Mouse (Mus musculus): ENCODE measurements around the gene Pdzd2. TPM values are rescaled to one million over a fixed set of nuclear protein-coding genes. Genes with fewer than 3 reads are reported as not detected.

Pdzd2 gene
- polyA plus RNA-seq, 1 experiment from 2014 or later, result 14.3 TPM

GRCm38 (mm10) chr15:12384679-12385078, 355.0 kb downstream of the Pdzd2 start:
- H3K9me3 ChIP-seq, result no peaks in the 10 kb centered on the region
- 86% methylated on average over 12 of the region's 13 CpGs for WGBS

GRCm38 (mm10) chr15:12380548-12380947, 359.2 kb downstream of the Pdzd2 start:
- ATAC-seq, result no peak
- Histone ChIP-seq H3K36me3 (no peaks in the 10 kb centered on the region), H3K4me3 (replicated peaks) (no peak overlapping the region), H3K9ac (no peak overlapping the region), H3K27me3 (replicated peaks) (no peaks in the 10 kb centered on the region), H3K4me1 (replicated peaks) (peaks cover 7% of the 10 kb centered on the region), H3K9me3 (no peaks in the 10 kb centered on the region), H3K27ac (no peak overlapping the region), H3K4me2 (replicated peaks) (no peak overlapping the region)
- 54% methylated on average over 5 of the region's 5 CpGs for WGBS

More at GRCm38 (mm10) chr15:12384679-12385078, 355.0 kb downstream of the Pdzd2 start:
- no peaks in the 10 kb centered on the region for H3K36me3 ChIP-seq
- no peak overlapping the region for H3K27ac ChIP-seq
- H3K4me1 ChIP-seq (replicated peaks), result no peaks in the 10 kb centered on the region
- no peak for ATAC-seq
- no peaks in the 10 kb centered on the region for H3K27me3 ChIP-seq (replicated peaks)
- no peak overlapping the region for H3K4me2 ChIP-seq (replicated peaks)
- H3K4me3 ChIP-seq (replicated peaks), result no peak overlapping the region
- H3K9ac ChIP-seq, result no peak overlapping the region

DNA sequence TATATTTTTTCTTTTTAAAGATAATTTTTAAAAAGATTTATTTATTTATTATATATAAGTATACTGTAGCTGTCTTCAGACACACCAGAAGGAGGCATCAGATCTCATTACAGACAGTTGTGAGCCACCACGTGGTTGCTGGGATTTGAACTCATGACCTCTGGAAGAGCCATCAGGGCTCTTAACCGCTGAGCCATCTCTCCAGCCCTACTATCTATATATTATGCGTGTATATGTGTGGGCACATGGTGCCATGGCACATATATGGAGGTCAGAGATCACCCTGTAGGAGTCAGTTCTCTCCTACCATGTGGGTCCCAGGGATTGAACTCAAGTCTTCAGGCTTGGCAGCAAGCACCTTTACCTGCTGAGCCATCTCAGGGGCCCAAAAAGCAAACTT, 359.7 kb downstream of the Pdzd2 start:
- H3K4me3 ChIP-seq (replicated peaks), result no peak overlapping the region
- no peak overlapping the region for H3K9ac ChIP-seq
- WGBS, result 88% methylated on average over 3 of the region's 3 CpGs
- H3K9me3 ChIP-seq, result no peaks in the 10 kb centered on the region
- H3K27me3 ChIP-seq (replicated peaks), result no peaks in the 10 kb centered on the region
- H3K27ac ChIP-seq, result no peak overlapping the region
- H3K4me1 ChIP-seq (replicated peaks), result peaks cover 9% of the 10 kb centered on the region
- ATAC-seq, result no peak
- no peak overlapping the region for H3K4me2 ChIP-seq (replicated peaks)
- no peaks in the 10 kb centered on the region for H3K36me3 ChIP-seq

- Histone ChIP-seq H3K27me3 (replicated peaks) (no peaks in the 10 kb centered on the region), H3K4me1 (replicated peaks) (peaks cover 10% of the 10 kb centered on the region), H3K27ac (no peak overlapping the region), H3K36me3 (no peaks in the 10 kb centered on the region), H3K4me2 (replicated peaks) (no peak overlapping the region), H3K9me3 (no peaks in the 10 kb centered on the region), H3K4me3 (replicated peaks) (no peak overlapping the region), H3K9ac (no peak overlapping the region)
- ATAC-seq, result no peak
- WGBS, result 85% methylated on average over 10 of the region's 10 CpGs
Measured at GRCm38 (mm10) chr15:12377800-12378199, 361.9 kb downstream of the Pdzd2 start.

DNA sequence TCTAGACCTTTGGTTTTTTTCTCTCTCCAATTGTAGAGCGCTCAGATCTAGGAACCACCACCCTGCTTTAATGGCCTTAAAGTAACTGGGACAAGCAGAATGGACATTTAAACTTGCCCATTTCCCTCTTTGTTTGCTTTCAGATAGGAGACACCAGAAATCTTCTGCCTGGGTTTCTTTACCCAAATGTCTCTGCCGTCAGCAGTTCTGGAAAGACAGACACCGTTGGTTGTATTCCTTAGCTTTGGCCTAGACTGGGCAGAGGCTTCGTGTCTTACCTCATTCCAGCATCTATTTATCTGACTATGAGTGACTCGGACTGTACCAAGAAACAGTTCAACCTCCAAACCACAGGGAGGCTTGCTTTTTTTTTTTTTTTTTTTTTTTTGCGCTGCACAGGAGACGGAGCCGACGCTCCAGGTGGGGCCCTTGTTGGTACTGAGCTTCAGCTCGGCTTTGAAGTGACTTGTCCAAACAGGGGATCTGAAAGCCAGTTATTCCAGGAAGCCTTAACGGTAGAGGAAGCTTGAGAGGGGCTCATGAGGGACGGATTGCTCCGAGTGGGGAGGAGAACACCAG, 363.1 kb downstream of the Pdzd2 start:
- Histone ChIP-seq H3K9ac (peak overlapping the region; percentile 40; the same call in 1 of the 2 replicates), H3K27me3 (replicated peaks) (no peaks in the 10 kb centered on the region), H3K36me3 (no peaks in the 10 kb centered on the region), H3K27ac (no peak overlapping the region), H3K9me3 (no peaks in the 10 kb centered on the region), H3K4me2 (replicated peaks) (no peak overlapping the region), H3K4me1 (replicated peaks) (peaks cover 10% of the 10 kb centered on the region), H3K4me3 (replicated peaks) (no peak overlapping the region)
- ATAC-seq, result no peak
- WGBS, result 61% methylated on average over 13 of the region's 13 CpGs

- Histone ChIP-seq H3K27me3 (replicated peaks) (no peaks in the 10 kb centered on the region), H3K4me3 (replicated peaks) (peak overlapping the region; percentile 2), H3K36me3 (no peaks in the 10 kb centered on the region), H3K9ac (peak overlapping the region; percentile 40), H3K4me2 (replicated peaks) (peak overlapping the region; percentile 56), H3K9me3 (no peaks in the 10 kb centered on the region), H3K27ac (no peak overlapping the region), H3K4me1 (replicated peaks) (peaks cover 13% of the 10 kb centered on the region)
- 8% methylated on average over 19 of the region's 19 CpGs for WGBS
- ATAC-seq, result peak; percentile 89
Measured at GRCm38 (mm10) chr15:12375641-12376311, 363.9 kb downstream of the Pdzd2 start.

GRCm38 (mm10) chr15:12374916-12375315, 364.8 kb downstream of the Pdzd2 start:
- WGBS, result 63% methylated on average over 18 of the region's 18 CpGs
- Histone ChIP-seq H3K27ac (no peak overlapping the region), H3K4me2 (replicated peaks) (peak overlapping the region; percentile 56), H3K4me3 (replicated peaks) (0 out of 2 replicates have a peak overlapping the region, but pooled peaks have one; percentile 2), H3K27me3 (replicated peaks) (no peaks in the 10 kb centered on the region), H3K9ac (no peak overlapping the region), H3K9me3 (no peaks in the 10 kb centered on the region), H3K4me1 (replicated peaks) (peaks cover 13% of the 10 kb centered on the region), H3K36me3 (no peaks in the 10 kb centered on the region)
- no peak for ATAC-seq

DNA sequence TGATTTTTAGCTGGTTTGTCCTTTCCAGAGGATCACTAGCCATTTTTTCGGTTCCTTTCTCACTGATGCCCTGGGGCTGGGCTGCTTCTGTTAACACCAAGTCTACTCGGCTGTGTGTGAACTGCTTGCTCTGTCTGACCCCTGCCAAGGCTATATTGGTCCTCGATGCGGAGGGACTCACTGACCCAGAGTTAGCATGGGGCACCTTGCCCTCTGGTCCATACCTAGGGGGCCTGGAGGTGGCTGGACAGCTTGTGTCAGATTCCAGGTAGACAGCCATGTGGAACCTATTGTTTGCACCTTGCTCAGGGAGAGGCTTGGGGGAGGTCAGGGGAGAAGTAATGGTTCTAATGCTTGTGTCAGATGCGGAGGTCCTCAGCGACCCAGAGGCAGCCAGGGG, 365.8 kb downstream of the Pdzd2 start:
- WGBS, result 93% methylated on average over 6 of the region's 6 CpGs
- no peak overlapping the region for H3K27ac ChIP-seq
- H3K4me2 ChIP-seq (replicated peaks), result no peak overlapping the region
- H3K4me1 ChIP-seq (replicated peaks), result peaks cover 13% of the 10 kb centered on the region
- H3K4me3 ChIP-seq (replicated peaks), result no peak overlapping the region
- H3K27me3 ChIP-seq (replicated peaks), result no peaks in the 10 kb centered on the region
- H3K9ac ChIP-seq, result no peak overlapping the region
- ATAC-seq, result no peak
- H3K36me3 ChIP-seq, result no peaks in the 10 kb centered on the region
- H3K9me3 ChIP-seq, result no peaks in the 10 kb centered on the region

DNA sequence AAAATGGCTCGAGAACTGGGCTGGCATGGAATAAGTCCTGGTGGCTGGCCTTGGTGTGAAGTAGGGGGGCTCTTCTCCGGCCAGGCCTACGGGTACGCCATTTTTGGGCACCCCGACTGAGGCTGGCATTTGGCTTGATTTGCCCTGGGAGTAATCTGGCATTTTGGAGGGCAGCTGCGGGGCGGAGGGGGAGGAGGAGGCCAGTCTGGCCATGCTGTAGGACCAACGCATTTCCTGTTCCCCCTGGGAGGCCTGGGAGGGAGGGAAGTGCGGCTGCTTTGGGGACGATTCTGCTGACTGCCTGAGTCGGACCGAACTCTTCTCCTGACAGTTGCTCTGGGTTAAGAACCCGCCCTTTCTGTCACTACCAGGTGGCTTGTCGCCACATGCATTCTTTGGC, 366.2 kb downstream of the Pdzd2 start:
- H3K27ac ChIP-seq, result no peak overlapping the region
- H3K9ac ChIP-seq, result no peak overlapping the region
- WGBS, result 79% methylated on average over 14 of the region's 14 CpGs
- H3K4me3 ChIP-seq (replicated peaks), result no peak overlapping the region
- no peak overlapping the region for H3K4me2 ChIP-seq (replicated peaks)
- no peak for ATAC-seq
- no peaks in the 10 kb centered on the region for H3K36me3 ChIP-seq
- no peaks in the 10 kb centered on the region for H3K27me3 ChIP-seq (replicated peaks)
- peaks cover 13% of the 10 kb centered on the region for H3K4me1 ChIP-seq (replicated peaks)
- H3K9me3 ChIP-seq, result no peaks in the 10 kb centered on the region

- no peak overlapping the region for H3K4me2 ChIP-seq (replicated peaks)
- H3K4me1 ChIP-seq (replicated peaks), result peaks cover 21% of the 10 kb centered on the region
- no peaks in the 10 kb centered on the region for H3K36me3 ChIP-seq
- no peak overlapping the region for H3K27ac ChIP-seq
- ATAC-seq, result peak; percentile 21
- 4% methylated on average over 8 of the region's 8 CpGs for WGBS
- H3K27me3 ChIP-seq (replicated peaks), result no peaks in the 10 kb centered on the region
- H3K9me3 ChIP-seq, result no peaks in the 10 kb centered on the region
- H3K4me3 ChIP-seq (replicated peaks), result no peak overlapping the region
- H3K9ac ChIP-seq, result no peak overlapping the region
Measured at GRCm38 (mm10) chr15:12371183-12371582, 368.5 kb downstream of the Pdzd2 start.

- Histone ChIP-seq H3K9ac (no peak overlapping the region), H3K4me1 (replicated peaks) (peaks cover 20% of the 10 kb centered on the region), H3K4me2 (replicated peaks) (no peak overlapping the region), H3K9me3 (no peaks in the 10 kb centered on the region), H3K4me3 (replicated peaks) (no peak overlapping the region), H3K27ac (no peak overlapping the region), H3K27me3 (replicated peaks) (no peaks in the 10 kb centered on the region), H3K36me3 (no peaks in the 10 kb centered on the region)
- no peak for ATAC-seq
- WGBS, result 98% methylated on average over 3 of the region's 3 CpGs
Measured at GRCm38 (mm10) chr15:12370096-12370495, 369.6 kb downstream of the Pdzd2 start.

DNA sequence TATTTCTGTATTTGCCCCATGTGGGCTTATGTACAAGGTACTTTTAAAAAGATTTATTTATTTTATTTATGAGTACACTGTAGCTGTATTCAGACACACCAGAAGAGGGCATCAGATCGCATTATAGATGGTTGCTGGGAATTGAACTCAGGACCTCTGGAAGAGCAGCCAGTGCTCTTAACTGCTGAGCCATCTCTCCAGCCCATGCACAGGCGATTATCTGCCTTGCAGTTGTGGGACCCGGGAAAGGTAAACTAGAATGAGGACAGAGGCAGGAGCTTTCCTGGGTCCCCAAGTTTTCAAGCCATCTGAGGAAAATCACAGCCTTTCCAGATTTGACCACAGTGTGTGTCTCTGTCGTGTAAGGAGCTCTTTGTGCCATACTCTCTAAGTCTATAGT, 370.9 kb downstream of the Pdzd2 start:
- WGBS, result 80% methylated on average over 4 of the region's 4 CpGs
- no peaks in the 10 kb centered on the region for H3K27me3 ChIP-seq (replicated peaks)
- H3K4me3 ChIP-seq (replicated peaks), result no peak overlapping the region
- H3K9ac ChIP-seq, result no peak overlapping the region
- H3K4me1 ChIP-seq (replicated peaks), result peaks cover 19% of the 10 kb centered on the region
- no peaks in the 10 kb centered on the region for H3K9me3 ChIP-seq
- ATAC-seq, result no peak
- no peaks in the 10 kb centered on the region for H3K36me3 ChIP-seq
- no peak overlapping the region for H3K27ac ChIP-seq
- H3K4me2 ChIP-seq (replicated peaks), result no peak overlapping the region

DNA sequence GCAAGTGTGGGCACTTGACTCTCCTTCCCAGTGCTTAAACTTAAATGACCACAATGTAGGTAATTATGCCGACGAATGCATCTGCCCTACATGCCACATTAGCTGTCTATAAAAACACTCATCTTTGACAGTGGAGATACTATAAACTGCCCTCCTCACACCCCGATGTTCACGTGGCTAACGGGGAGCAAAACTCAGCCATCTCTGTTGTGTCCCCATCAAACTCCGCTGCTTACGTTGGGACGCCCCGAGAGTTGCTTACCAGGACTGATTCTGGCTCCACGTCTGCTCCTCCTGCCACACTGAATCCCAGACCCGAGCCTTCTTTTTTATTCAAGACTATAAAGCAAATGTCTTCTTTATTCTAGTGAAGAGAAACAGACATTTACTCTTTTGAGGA, 371.4 kb downstream of the Pdzd2 start:
- no peak for ATAC-seq
- no peaks in the 10 kb centered on the region for H3K27me3 ChIP-seq (replicated peaks)
- peaks cover 19% of the 10 kb centered on the region for H3K4me1 ChIP-seq (replicated peaks)
- H3K36me3 ChIP-seq, result no peaks in the 10 kb centered on the region
- 85% methylated on average over 11 of the region's 11 CpGs for WGBS
- no peak overlapping the region for H3K4me3 ChIP-seq (replicated peaks)
- no peaks in the 10 kb centered on the region for H3K9me3 ChIP-seq
- H3K9ac ChIP-seq, result no peak overlapping the region
- peak overlapping the region; percentile 71; the same call in 1 of the 2 replicates for H3K27ac ChIP-seq
- no peak overlapping the region for H3K4me2 ChIP-seq (replicated peaks)
